Mouse (Mus musculus) 416B (cell line): Measurements from ENCODE around the gene Gpr132.

ENCODE experiments used
- DNase-seq: peaks from one replicate; pipeline ENCODE4 v3.0.0; 2011; ENCODE audit warnings: low read depth

Gene Gpr132

GRCm38 (mm10) chr12:112877073-112877576 lies 9.1 kb upstream of the Gpr132 start:
- DNase-seq = no peak

GRCm38 (mm10) chr12:112876332-112877072 lies 8.5 kb upstream of the Gpr132 start:
- DNase-seq = no peak

GRCm38 (mm10) chr12:112875225-112876013 lies 7.4 kb upstream of the Gpr132 start:
- DNase-seq = peak; percentile 91

GRCm38 (mm10) chr12:112874199-112874598 lies 6.2 kb upstream of the Gpr132 start:
- DNase-seq = no peak

GRCm38 (mm10) chr12:112873452-112874190 lies 5.6 kb upstream of the Gpr132 start:
- DNase-seq = peak; percentile 85

- no peak for DNase-seq
Observed at GRCm38 (mm10) chr12:112872991-112873390, 5.0 kb upstream of the Gpr132 start.

GRCm38 (mm10) chr12:112871272-112871671 lies 3.2 kb upstream of the Gpr132 start:
- DNase-seq = no peak

GRCm38 (mm10) chr12:112870775-112871174 lies 2.7 kb upstream of the Gpr132 start:
- DNase-seq = peak; percentile 68

- no peak for DNase-seq
Observed at GRCm38 (mm10) chr12:112869783-112870204, 1.8 kb upstream of the Gpr132 start.

- DNase-seq = no peak
Observed at GRCm38 (mm10) chr12:112867106-112867674, 838 bp downstream of the Gpr132 start.

- no peak for DNase-seq
Observed at GRCm38 (mm10) chr12:112866467-112867080, 1.5 kb downstream of the Gpr132 start.

- peak; percentile 46 for DNase-seq
Observed at GRCm38 (mm10) chr12:112864804-112865203, 3.2 kb downstream of the Gpr132 start.

- no peak for DNase-seq
Observed at GRCm38 (mm10) chr12:112861911-112862321, 6.1 kb downstream of the Gpr132 start.

GRCm38 (mm10) chr12:112860765-112861164 lies 7.3 kb downstream of the Gpr132 start:
- DNase-seq = no peak

- DNase-seq = no peak
Observed at GRCm38 (mm10) chr12:112859930-112860329, 8.1 kb downstream of the Gpr132 start.

- no peak for DNase-seq
Observed at GRCm38 (mm10) chr12:112858581-112859336, 9.3 kb downstream of the Gpr132 start.

- no peak for DNase-seq
Observed at GRCm38 (mm10) chr12:112857021-112857925, 10.8 kb downstream of the Gpr132 start.

- no peak for DNase-seq
Observed at GRCm38 (mm10) chr12:112856338-112856737, 11.7 kb downstream of the Gpr132 start.

- peak; percentile 62 for DNase-seq
Observed at GRCm38 (mm10) chr12:112854610-112855333, 13.3 kb downstream of the Gpr132 start.
